Mouse (Mus musculus): ENCODE results near the gene Zfp618.

Zfp618 gene

GRCm38 (mm10) chr4:62965497-62966302, at the start of gene Zfp618:
Zfp618 (plus strand) TSS chr4:62965573.
- DNase-seq (ENCODE audit: inconsistent ontology term): peak; percentile 68

- no peak for DNase-seq (ENCODE audit: inconsistent ontology term)
Observed at GRCm38 (mm10) chr4:62917056-62917455, 48.3 kb upstream of the Zfp618 start.

- no peak for DNase-seq (ENCODE audit: inconsistent ontology term)
Observed at GRCm38 (mm10) chr4:62933798-62934197, 31.6 kb upstream of the Zfp618 start.

- no peak for DNase-seq (ENCODE audit: inconsistent ontology term)
Observed at GRCm38 (mm10) chr4:62935589-62936218, 29.7 kb upstream of the Zfp618 start.

- peak; percentile 25 for DNase-seq (ENCODE audit: inconsistent ontology term)
Observed at GRCm38 (mm10) chr4:62941961-62942892, 23.1 kb upstream of the Zfp618 start.

- peak; percentile 26 for DNase-seq (ENCODE audit: inconsistent ontology term)
Observed at GRCm38 (mm10) chr4:62944326-62944879, 21.0 kb upstream of the Zfp618 start.

- DNase-seq (ENCODE audit: inconsistent ontology term): no peak
Observed at GRCm38 (mm10) chr4:62963806-62964205, 1.6 kb upstream of the Zfp618 start.

GRCm38 (mm10) chr4:62964844-62965496, 403 bp upstream of the Zfp618 start:
- peak; percentile 33 for DNase-seq (ENCODE audit: inconsistent ontology term)

GRCm38 (mm10) chr4:62969526-62969925, 4.2 kb downstream of the Zfp618 start:
- DNase-seq (ENCODE audit: inconsistent ontology term): no peak

GRCm38 (mm10) chr4:62971991-62972390, 6.6 kb downstream of the Zfp618 start:
- DNase-seq (ENCODE audit: inconsistent ontology term): no peak

GRCm38 (mm10) chr4:62973086-62973485, 7.7 kb downstream of the Zfp618 start:
- no peak for DNase-seq (ENCODE audit: inconsistent ontology term)

GRCm38 (mm10) chr4:62974901-62975300, 9.5 kb downstream of the Zfp618 start:
- no peak for DNase-seq (ENCODE audit: inconsistent ontology term)

- DNase-seq (ENCODE audit: inconsistent ontology term): no peak
Observed at GRCm38 (mm10) chr4:62975541-62975940, 10.2 kb downstream of the Zfp618 start.

GRCm38 (mm10) chr4:62977454-62977853, 12.1 kb downstream of the Zfp618 start:
- DNase-seq (ENCODE audit: inconsistent ontology term): no peak

GRCm38 (mm10) chr4:62978501-62978911, 13.1 kb downstream of the Zfp618 start:
- no peak for DNase-seq (ENCODE audit: inconsistent ontology term)

GRCm38 (mm10) chr4:62981572-62981971, 16.2 kb downstream of the Zfp618 start:
- no peak for DNase-seq (ENCODE audit: inconsistent ontology term)

- DNase-seq (ENCODE audit: inconsistent ontology term): no peak
Observed at GRCm38 (mm10) chr4:62983556-62983955, 18.2 kb downstream of the Zfp618 start.

- DNase-seq (ENCODE audit: inconsistent ontology term): no peak
Observed at GRCm38 (mm10) chr4:62991336-62991735, 26.0 kb downstream of the Zfp618 start.

- DNase-seq (ENCODE audit: inconsistent ontology term): no peak
Observed at GRCm38 (mm10) chr4:62993190-62993589, 27.8 kb downstream of the Zfp618 start.

GRCm38 (mm10) chr4:62997606-62998005, 32.2 kb downstream of the Zfp618 start:
- DNase-seq (ENCODE audit: inconsistent ontology term): no peak

- peak; percentile 81 for DNase-seq (ENCODE audit: inconsistent ontology term)
Observed at GRCm38 (mm10) chr4:62998431-62998835, 33.1 kb downstream of the Zfp618 start.
